Mouse (Mus musculus) CD4-positive, CD25-positive, alpha-beta regulatory T cell, adult 9 weeks (primary cell): Measurements from ENCODE around the gene Gm21797. TPM values are rescaled to one million over a fixed set of nuclear protein-coding genes. Genes with fewer than 3 reads are reported as not detected.

Source experiments
- polyA plus RNA-seq: library from polyadenylated mRNA; unstranded; fragments of 100-300 nt; shearing (Covaris generic); gene quantifications from one replicate; pipeline ENCODE4 v1.2.1, GENCODE M21; 2017

Gene Gm21797
- not detected for polyA plus RNA-seq

GRCm38 (mm10) chrY:40775665-40776064 lies at the start of gene Gm21797:
TSS of gene Gm21797 (minus strand) at chrY:40775765.

GRCm38 (mm10) chrY:40804614-40805013 lies 29.0 kb upstream of the Gm21797 start, which contains the start of gene Gm20795:
TSS of gene Gm20795 (plus strand) at chrY:40804914.

Other genes with a start within 250 kb of the Gm21797 start
- not detected for gene Gm21852, start 123.8 kb downstream of the Gm21797 start, polyA plus RNA-seq
- gene Gm20795, start 29.1 kb upstream of the Gm21797 start, polyA plus RNA-seq, result not detected